Mouse (Mus musculus) embryonic facial prominence, embryonic 10.5 days (tissue): ENCODE measurements at regions not wholly inside any gene's neighbourhood (a gene's known extent, or its start where the extent isn't known, plus 50 kb on each side); places are given as distances from the start of the nearest gene placed in this dataset.
"Not testable (repeated sequence)": the region's sequence is repeated elsewhere in the genome, so short reads cannot be mapped to it uniquely, and the experiment has no call there.

ENCODE experiments used
- DNase-seq: peaks from one replicate; pipeline ENCODE4 v3.0.0-alpha.2; 2017; ENCODE audit warnings: low spot score
- H3K27ac ChIP-seq: fragments of 300-500 bp; sonication (generic); replicated peaks from 2 replicates; pipeline ENCODE4 v1.5.1; 2016; ENCODE audit warnings: mild to moderate bottlenecking
- H3K27me3 ChIP-seq: fragments of 300-500 bp; sonication (generic); replicated peaks from 2 replicates; pipeline ENCODE4 v1.6.1; 2016; ENCODE audit warnings: low read depth, mild to moderate bottlenecking; ENCODE audit not compliant: poor library complexity, severe bottlenecking
- H3K36me3 ChIP-seq: fragments of 300-500 bp; sonication (generic); replicated peaks from 2 replicates; pipeline ENCODE4 v1.6.1; 2016; ENCODE audit warnings: mild to moderate bottlenecking, moderate library complexity
- H3K4me1 ChIP-seq: fragments of 300-500 bp; sonication (generic); 2 replicates; pipeline ENCODE4 v1.6.1; 2016
- H3K4me3 ChIP-seq: fragments of 300-500 bp; sonication (generic); 2 replicates; pipeline ENCODE4 v1.5.1; 2016; ENCODE audit warnings: mild to moderate bottlenecking, moderate library complexity
- H3K9me3 ChIP-seq: fragments of 300-500 bp; sonication (generic); 2 replicates; pipeline ENCODE4 v1.6.1; 2016; ENCODE audit warnings: mild to moderate bottlenecking
- WGBS: fragments of 180-500 bp; shearing (Covaris S2); methylation state at CpG from one replicate; pipeline ENCODE4 v1.1.7; 2016; 5-methylcytosine and 5-hydroxymethylcytosine counted together

DNA sequence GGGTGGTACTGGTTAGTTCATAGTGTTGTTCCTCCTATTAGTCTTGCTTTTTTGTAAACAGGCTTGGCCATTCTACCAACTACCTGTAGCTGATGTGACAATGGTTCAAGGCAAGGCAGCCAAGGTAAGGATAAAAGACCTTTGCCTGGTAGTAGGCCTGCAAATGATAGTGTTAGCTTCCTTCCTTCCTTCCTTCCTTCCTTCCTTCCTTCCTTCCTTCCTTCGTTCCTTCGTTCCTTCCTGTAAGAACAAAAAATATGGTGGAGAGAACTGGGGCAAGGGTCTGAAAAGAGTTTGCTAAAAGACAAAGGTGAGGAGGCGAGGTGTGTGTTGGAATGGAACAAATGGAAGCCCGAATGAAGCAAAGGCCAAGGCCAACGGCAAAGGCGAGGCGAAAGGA is 84.8 kb upstream of the Ezh2 start:
- not testable (repeated sequence) for H3K36me3 ChIP-seq, DNase-seq, H3K4me3 ChIP-seq, H3K27me3 ChIP-seq, H3K4me1 ChIP-seq, H3K9me3 ChIP-seq, H3K27ac ChIP-seq
- 69% methylated on average over 2 of the region's 7 CpGs for WGBS

DNA sequence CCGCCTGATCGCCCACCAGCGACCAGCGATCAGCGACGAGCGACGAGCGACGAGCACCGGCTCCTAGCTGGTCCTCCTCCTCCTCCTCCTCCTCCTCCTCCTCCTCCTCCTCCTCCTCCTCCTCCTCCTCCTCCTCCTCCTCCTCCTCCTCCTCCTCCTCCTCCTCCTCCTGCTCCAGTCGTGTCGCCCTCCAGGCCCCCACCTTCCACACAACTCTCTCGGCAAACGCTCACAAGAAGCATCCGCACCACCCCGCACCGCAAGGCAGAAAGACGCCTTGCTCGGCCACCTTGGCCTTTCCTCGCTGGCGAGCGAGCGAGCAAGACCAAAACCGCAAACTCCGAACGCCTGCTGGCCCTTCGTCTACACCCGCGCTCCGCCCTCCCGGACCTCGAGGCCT is 77.6 kb upstream of the Ezh2 start:
- peak overlapping the region; percentile 52 for H3K4me3 ChIP-seq

DNA sequence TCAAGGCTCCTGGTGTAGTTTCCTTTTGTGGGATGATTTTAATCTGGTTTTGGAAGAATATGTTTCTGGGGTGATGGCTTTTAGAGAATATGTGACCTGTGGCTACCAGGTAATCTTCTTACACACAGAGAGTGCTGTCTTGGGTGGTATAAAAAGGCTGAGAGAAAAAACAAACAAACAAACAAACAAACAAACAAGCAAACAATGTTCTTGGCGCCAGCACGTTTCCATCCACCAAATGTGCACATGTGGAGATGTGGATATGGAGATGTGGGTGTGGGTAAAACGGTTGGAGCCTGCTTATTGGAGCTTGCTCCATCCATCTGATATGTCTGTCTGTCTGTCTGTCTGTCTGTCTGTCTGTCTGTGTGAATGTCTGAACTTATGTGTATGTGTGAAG is 57.7 kb upstream of the Ezh2 start:
- H3K4me1 ChIP-seq, H3K4me3 ChIP-seq, H3K27ac ChIP-seq, DNase-seq, H3K36me3 ChIP-seq, H3K9me3 ChIP-seq: not testable (repeated sequence)
- peaks cover 11% of the 10 kb centered on the region for H3K27me3 ChIP-seq
- WGBS: 67% methylated on average over 3 of the region's 3 CpGs

More for the DNA sequence above, 77.6 kb upstream of the Ezh2 start:
- not testable (repeated sequence) for H3K4me1 ChIP-seq, H3K27me3 ChIP-seq, H3K27ac ChIP-seq, H3K9me3 ChIP-seq, H3K36me3 ChIP-seq, DNase-seq
- 36% methylated on average over 13 of the region's 33 CpGs for WGBS

DNA sequence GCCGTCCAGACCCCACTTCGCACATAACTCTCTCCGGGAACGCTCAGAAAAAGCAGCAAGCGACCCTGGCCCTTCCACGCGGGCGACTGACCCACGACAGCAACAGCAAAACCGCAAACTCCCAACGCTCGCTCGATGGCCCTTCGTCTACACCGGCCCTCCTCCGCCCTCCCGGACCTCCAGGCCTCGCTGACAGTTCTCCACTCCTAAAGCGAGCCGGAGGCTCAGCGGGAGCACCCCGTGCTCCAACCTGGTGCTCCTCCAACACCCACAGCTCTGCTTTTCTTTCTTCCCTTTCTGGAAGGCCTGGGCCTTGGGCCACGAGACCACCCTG is 56.2 kb upstream of the Ezh2 start:
- H3K36me3 ChIP-seq, H3K9me3 ChIP-seq, H3K4me1 ChIP-seq, DNase-seq: not testable (repeated sequence)
- WGBS: 2% methylated on average over 22 of the region's 23 CpGs
- H3K27ac ChIP-seq: peak overlapping the region; percentile 81
- peak overlapping the region; percentile 71 for H3K4me3 ChIP-seq
- H3K27me3 ChIP-seq: peaks cover 11% of the 10 kb centered on the region

DNA sequence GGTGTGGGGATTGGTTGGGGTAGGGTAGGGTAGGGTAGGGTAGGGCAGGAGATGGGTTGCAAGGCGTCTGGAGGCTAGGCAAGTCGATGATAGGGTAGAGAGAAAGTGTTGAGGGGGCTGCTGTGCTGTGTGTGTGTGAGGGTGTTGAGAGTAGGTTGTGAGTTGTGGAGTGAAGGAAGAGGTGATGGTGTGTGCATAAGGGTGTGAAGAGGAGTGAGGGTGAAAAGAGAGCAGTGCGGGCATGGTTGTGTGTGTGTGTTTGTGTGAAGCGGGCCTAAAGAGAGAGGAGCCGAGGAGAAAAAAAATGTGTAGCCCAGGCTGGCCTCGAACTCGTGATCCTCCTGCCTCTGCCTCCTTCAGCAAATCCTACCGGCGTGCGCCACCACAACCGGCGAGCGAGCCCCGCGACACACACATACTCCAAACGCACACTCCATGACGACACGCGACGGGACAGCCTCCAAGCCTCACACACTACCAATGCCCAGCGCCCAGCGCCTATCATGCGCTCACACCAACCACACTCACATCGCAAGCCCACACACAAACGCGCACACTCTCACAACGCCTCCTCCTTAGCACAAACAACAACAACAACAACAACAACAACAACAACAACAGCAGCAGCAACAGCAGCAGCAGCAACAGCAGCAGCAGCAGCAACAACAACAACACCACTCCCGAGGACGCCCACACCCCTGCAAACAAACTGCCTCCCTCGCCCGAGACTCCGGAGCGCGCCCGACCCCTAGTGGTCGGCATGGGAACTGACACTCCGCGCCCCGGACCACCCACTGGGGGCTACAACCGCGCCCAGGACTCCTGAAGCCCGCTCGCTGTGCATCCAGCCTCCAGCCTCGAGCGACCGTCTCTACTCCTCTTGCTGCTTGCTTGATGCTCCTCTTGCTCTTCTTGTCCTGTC is 55.6 kb upstream of the Ezh2 start:
- Histone ChIP-seq H3K36me3 (no peaks in the 10 kb centered on the region), H3K27ac (peak overlapping the region; percentile 81), H3K4me3 (peak overlapping the region; percentile 71), H3K9me3 (no peaks in the 10 kb centered on the region), H3K27me3 (peaks cover 11% of the 10 kb centered on the region), H3K4me1 (no peaks in the 10 kb centered on the region; the same call in 1 of the 2 replicates)
- 3% methylated on average over 46 of the region's 46 CpGs for WGBS
- peak; percentile 93 for DNase-seq

DNA sequence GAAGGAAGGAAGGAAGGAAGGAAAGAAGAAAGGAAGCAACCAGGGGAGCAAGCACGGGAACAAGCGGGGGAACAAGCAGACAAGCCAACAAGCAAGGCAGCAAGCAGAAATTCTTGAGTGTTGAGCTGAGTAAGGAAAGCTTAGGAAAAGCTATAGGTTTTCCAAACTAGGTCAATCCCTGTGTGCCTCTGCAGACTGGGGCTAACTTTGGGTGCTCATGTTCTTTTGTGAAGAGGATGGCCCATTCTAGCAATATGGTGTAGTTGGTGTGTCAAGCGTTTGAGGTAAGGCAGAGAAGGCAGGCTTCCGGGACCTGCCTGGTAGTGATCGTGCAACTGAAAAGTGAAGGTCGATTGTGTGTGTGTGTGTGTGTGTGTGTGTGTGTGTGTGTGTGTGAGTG is 54.8 kb upstream of the Ezh2 start:
- 90% methylated on average over 6 of the region's 6 CpGs for WGBS
- H3K36me3 ChIP-seq: no peaks in the 10 kb centered on the region

DNA sequence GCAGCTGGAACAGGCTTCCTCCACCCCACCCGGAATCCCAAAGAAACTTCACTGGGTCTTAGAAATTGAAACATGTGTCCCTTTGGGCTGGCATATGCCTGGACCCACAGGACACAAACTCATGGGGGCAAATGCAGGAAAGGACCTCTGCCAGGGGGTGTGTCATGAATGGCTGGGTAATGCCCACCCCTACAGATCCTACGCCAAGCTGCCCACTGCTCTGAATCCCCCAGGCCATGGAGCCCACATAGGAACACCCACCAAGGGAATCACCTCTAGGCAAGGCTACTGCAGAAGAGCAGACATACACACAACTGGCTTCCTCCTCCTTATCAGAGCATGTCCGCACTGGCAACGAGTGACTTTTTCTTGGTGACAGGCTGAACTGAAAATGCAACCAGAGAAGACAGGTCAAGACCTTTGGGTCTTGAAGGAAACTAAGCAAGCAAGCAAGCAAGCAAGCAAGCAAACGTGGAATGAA is 54.4 kb upstream of the Ezh2 start:
- Histone ChIP-seq H3K36me3 (no peaks in the 10 kb centered on the region), H3K4me3 (no peak overlapping the region), H3K27ac (no peak overlapping the region), H3K9me3 (no peaks in the 10 kb centered on the region), H3K27me3 (peaks cover 11% of the 10 kb centered on the region), H3K4me1 (no peaks in the 10 kb centered on the region; the same call in 1 of the 2 replicates)
- DNase-seq: no peak
- WGBS: 77% methylated on average over 5 of the region's 5 CpGs

More for the DNA sequence above, 54.8 kb upstream of the Ezh2 start:
- peaks cover 11% of the 10 kb centered on the region for H3K27me3 ChIP-seq
- H3K27ac ChIP-seq: no peak overlapping the region
- peak overlapping the region; percentile 71; the same call in 1 of the 2 replicates for H3K4me3 ChIP-seq
- H3K9me3 ChIP-seq: no peaks in the 10 kb centered on the region
- H3K4me1 ChIP-seq: no peaks in the 10 kb centered on the region; the same call in 1 of the 2 replicates
- no peak for DNase-seq

DNA sequence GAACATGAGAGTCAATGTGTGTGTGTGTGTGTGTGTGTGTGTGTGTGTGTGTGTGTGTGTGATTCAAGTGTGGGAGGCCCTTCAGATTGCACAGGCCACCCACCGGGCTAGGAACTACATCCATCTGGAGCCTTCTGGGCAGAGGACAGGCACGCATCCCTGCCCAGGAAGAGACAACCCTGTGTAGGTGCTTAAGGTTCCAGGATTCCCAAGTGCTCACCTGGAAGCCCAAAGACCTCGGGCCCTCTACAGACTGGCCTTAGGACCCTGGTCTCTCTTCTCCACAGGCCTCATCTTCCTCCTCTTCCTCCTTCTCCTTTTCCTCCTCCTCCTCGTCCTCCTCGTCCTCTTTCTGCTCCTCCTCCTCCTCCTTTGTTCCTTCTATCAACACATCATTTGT is 53.8 kb upstream of the Ezh2 start:
- no peaks in the 10 kb centered on the region; the same call in 1 of the 2 replicates for H3K4me1 ChIP-seq
- H3K27me3 ChIP-seq: peaks cover 11% of the 10 kb centered on the region
- no peaks in the 10 kb centered on the region for H3K36me3 ChIP-seq
- H3K4me3 ChIP-seq: no peak overlapping the region
- no peak overlapping the region for H3K27ac ChIP-seq
- no peaks in the 10 kb centered on the region for H3K9me3 ChIP-seq
- 86% methylated on average over 5 of the region's 5 CpGs for WGBS
- DNase-seq: no peak

DNA sequence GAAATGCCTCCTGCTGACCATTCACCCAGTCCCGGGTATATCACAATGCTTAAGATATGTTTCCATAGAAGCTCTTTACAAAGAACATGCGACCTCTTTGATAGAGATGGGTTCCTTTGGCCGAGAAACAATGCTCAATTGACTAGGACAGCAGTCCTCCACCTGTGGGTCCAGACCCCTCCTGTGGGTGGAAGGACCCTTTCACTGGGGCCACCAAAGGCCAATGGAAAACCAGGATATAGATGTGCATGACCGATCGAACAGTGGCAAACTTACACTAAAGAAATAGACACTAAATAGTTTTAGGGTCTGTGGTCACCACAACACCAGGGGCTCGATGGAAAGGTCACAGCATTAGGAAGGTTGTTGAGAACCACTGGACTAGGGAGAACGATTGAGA is 53.2 kb upstream of the Ezh2 start:
- Histone ChIP-seq H3K4me1 (no peaks in the 10 kb centered on the region; the same call in 1 of the 2 replicates), H3K4me3 (no peak overlapping the region), H3K36me3 (no peaks in the 10 kb centered on the region), H3K9me3 (no peaks in the 10 kb centered on the region), H3K27ac (no peak overlapping the region), H3K27me3 (peaks cover 11% of the 10 kb centered on the region)
- 91% methylated on average over 7 of the region's 7 CpGs for WGBS
- no peak for DNase-seq

DNA sequence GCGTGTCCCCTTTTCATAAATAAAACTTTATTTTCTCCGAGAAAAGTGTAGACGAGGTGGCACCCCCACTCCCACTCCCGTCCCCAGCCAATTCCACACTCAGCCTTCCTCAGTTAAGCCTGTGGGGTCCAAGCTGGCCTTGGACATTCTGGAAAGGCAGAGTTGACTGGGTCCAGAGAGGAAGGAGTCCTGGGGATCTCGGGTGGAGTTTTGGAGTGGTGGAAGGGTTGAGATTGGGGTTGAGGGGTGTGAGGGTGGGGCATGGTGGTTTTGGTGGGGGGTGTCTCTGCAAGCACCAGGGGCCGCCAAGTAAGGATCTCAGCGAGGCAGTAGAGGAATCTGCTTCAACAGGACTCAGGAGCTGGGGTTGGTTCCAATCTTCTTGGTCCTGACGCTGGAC is 52.7 kb upstream of the Ezh2 start:
- no peaks in the 10 kb centered on the region; the same call in 1 of the 2 replicates for H3K4me1 ChIP-seq
- no peak overlapping the region for H3K4me3 ChIP-seq
- no peaks in the 10 kb centered on the region for H3K36me3 ChIP-seq
- H3K27ac ChIP-seq: no peak overlapping the region
- H3K9me3 ChIP-seq: no peaks in the 10 kb centered on the region
- 80% methylated on average over 8 of the region's 8 CpGs for WGBS
- H3K27me3 ChIP-seq: peaks cover 11% of the 10 kb centered on the region
- DNase-seq: no peak

DNA sequence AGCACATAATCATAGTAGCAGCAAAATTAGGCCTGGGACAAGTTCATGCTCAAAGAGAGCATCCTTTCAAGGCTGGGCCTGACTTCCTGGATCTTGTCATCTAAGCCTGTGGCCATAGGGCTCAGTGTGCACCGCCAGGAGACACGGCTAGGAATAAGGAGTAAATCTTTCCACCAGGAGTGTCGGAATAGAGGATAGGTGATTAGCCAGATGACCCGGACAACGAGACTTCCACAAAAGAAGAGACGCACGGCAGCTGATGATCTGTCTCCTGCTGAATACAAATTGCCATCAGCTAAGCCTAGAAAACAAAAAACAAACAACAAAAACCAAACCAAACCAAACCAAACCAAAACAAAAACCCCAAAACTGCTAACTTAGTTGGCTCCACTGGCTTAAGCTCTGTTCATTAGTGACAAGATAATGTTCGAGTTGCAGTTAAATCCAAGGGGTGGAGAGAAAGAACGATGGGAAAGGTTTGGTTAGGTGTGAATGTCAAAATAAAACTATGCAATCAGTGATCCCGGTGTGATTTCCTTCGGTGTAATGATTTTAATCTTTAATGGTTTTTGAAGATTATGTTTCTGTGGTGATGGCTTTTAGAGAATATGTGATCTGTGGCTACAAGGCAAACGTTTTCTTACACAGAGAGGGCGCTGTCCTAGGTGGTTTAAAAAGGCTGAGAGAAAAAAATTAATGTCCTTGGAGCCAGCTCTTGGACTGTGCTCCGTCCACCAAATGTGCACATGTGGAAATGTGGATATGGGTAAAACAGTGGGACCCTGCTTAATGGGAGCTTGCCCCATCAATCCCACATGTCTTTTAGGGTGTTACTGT is 51.8 kb upstream of the Ezh2 start:
- H3K4me1 ChIP-seq: no peaks in the 10 kb centered on the region; the same call in 1 of the 2 replicates
- H3K9me3 ChIP-seq: no peaks in the 10 kb centered on the region
- 74% methylated on average over 14 of the region's 14 CpGs for WGBS
- H3K4me3 ChIP-seq: no peak overlapping the region
- DNase-seq: no peak
- no peak overlapping the region for H3K27ac ChIP-seq
- peaks cover 11% of the 10 kb centered on the region for H3K27me3 ChIP-seq
- no peaks in the 10 kb centered on the region for H3K36me3 ChIP-seq

DNA sequence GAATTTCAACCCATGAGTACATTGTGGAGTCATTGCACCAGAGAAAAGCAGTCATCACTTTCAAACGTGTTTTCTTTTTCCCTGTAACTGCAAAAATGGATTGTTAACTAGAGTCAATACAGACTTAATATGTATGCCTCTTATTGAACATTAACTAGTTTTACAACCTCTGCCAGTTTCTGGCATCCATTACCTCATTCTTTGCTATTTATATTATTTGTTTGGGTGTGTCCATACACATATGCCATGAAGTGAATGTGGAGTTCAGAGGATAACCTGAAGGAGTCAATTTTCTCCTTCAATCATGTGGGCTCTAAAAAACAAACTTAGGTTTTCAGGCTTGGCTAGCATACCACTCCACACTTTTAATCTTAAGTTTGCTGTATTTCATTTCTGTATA is 50.9 kb upstream of the Ezh2 start:
- H3K4me3 ChIP-seq: no peak overlapping the region
- H3K9me3 ChIP-seq: no peaks in the 10 kb centered on the region
- H3K36me3 ChIP-seq: no peaks in the 10 kb centered on the region
- WGBS: 68% methylated on average over 1 of the region's 1 CpGs
- DNase-seq: no peak
- H3K27ac ChIP-seq: no peak overlapping the region
- H3K4me1 ChIP-seq: no peaks in the 10 kb centered on the region; the same call in 1 of the 2 replicates
- peaks cover 11% of the 10 kb centered on the region for H3K27me3 ChIP-seq
